Mouse (Mus musculus) natural killer cell, adult 2 months (primary cell): ENCODE measurements around the gene Clcnka.
A peak's percentile ranks its signal among the peaks of the same experiment; 100 is the strongest.

Experiments
- DNase-seq, 2 experiments: peaks; one replicate each; pipeline ENCODE4 v3.0.0; 2022; ENCODE audit warnings: low spot score in 2 of 2

The Clcnka gene

DNA sequence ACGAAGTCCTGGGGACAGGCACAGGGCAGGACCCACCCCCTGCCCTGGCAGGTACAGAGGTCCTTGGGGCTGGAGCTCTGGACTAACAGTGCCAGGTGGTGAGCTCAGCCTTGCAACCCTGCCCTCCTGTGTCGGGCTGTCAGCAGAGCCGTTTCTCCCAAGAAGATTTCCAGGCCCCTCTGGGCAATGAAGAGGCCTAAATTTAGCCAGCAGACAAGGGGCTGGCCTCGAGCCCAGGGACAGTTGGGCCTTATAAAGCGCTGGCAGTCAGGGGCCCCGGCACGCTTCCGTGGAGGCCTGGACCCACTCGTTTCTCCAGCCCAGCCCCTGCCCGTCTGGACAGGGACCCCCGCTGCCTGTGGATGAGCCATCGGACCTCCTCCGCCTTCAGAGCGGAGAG lies 22.9 kb upstream of the Clcnka start:
- DNase-seq: no peak

DNA sequence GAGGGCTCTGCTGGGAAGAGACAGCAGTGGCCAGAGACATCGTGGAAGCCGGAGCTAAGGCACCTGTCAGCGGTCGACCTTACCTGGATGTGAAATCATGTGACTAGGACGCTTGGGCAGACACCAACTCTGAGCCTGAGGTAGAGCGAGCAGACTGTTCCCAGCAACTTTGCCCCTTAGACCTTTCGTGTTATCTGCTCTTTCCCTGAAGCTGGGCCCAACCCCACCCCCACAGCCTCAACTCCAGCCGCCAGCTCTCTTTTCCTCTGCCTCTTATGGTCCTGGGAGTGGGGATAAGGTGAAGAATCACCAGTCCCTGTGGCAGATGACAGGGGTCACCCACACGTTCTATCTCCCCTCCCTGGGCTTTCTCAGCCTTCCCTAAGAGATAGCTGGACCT lies 22.4 kb upstream of the Clcnka start:
- DNase-seq: no peak

DNA sequence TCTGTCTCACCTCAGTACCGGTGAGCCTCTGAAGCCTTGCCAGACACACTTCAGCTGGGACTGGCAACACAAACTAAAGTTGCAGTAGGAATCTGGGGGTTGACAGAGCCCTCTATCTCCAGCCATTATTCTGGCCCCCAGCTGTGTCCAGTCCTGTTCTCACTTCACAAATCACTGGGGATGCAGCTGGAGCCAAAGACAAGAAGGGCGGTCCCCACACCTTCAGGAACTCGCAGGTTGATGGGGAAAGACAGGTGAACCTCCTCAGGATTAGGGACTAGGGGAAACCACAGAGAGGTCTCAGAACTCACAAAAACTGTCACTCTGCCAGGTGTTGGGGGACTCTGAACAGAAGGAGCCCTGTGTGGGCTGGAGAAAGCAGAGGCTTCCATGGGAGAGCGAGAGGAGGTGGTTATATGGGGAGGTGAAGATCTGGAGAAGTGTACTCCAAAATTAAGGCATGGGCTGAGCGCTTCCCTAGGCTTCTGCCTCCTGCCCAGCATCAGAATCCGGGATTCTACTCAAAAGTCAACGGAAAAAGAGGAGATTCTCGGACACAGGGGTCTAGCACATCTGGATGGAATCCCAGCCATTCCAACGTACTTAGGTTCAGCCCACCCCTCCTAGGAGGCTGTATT lies 21.8 kb upstream of the Clcnka start, which contains the start of gene Hspb7:
TSS of gene Hspb7 (plus strand) at position 588 of the 638 bp plus-strand sequence.
- DNase-seq: no peak

GRCm38 (mm10) chr4:141419398-141420191 lies 21.1 kb upstream of the Clcnka start:
- peak in 1 of 2 experiments; percentile 71 for DNase-seq

GRCm38 (mm10) chr4:141415924-141416323 lies 17.4 kb upstream of the Clcnka start, which contains the start of gene Clcnkb:
TSS of gene Clcnkb (minus strand) at chr4:141416014.
- no peak for DNase-seq

DNA sequence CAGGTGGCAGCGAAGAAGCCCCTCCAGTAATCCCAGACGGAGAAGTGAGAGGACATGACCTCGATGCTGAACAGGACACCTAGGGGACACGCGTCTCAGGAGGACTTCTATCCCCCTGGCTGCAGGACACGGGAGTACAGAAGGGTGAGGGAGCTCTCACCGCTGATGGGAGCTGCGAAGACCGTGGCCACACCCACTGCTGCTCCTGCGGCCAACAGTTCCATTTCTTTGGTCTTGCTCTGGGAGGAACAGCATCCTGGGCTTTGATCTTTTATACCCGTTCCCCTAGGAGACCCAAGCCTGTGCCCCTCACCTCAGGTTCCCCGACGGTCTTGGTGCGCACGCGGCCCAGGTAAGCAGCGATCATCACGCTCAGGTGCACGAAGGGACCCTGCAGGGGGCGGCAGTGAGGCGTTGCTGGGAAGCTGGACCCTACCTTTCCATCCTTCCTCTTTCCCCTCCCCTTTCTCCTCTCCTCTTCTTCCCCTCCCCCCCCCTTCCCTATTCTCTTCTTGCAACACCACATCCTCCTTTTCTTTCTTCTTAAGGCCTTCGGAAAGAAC lies 13.0 kb upstream of the Clcnka start:
- no peak for DNase-seq

GRCm38 (mm10) chr4:141408577-141408976 lies 10.1 kb upstream of the Clcnka start:
- no peak for DNase-seq

DNA sequence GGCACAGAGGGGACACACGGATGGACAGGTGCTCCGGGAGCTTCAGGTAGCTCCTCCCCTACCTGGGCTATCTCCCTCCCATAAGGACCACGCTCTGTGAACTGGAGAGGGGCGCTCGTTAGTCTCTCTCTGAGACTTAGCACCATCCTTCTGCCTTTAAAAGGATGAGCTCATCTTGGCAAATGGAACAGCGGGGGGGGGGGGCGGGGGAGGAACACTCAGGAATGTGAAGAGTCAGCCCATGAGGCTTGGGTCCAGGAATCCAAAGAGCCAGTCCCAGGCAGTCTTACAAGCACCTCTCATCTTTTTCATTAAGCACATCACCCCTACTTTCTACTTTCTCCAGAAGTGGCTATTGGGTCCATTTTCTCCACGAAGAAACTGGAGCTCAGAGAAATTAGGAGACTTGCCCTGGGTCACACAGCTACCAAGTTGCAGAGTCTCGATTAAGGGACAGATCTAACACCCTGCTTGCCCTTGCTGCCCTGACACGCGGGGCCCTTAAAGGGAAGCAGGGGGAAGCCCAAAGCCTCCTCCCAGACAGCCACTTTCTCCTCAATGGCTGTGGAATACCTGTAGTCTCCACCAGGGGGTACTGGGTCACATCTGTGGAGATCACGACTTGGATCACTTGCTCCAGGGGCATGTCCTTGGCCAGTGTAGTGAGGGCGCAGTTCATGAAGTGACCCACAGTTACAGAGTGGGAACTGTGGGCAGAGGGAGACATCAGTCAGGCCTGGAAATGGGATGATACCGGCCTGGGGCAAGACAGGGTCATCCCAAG lies 8.2 kb upstream of the Clcnka start:
- peak in 1 of 2 experiments; percentile 52 for DNase-seq

- no peak for DNase-seq
Measured at GRCm38 (mm10) chr4:141405314-141405622, 6.7 kb upstream of the Clcnka start.

DNA sequence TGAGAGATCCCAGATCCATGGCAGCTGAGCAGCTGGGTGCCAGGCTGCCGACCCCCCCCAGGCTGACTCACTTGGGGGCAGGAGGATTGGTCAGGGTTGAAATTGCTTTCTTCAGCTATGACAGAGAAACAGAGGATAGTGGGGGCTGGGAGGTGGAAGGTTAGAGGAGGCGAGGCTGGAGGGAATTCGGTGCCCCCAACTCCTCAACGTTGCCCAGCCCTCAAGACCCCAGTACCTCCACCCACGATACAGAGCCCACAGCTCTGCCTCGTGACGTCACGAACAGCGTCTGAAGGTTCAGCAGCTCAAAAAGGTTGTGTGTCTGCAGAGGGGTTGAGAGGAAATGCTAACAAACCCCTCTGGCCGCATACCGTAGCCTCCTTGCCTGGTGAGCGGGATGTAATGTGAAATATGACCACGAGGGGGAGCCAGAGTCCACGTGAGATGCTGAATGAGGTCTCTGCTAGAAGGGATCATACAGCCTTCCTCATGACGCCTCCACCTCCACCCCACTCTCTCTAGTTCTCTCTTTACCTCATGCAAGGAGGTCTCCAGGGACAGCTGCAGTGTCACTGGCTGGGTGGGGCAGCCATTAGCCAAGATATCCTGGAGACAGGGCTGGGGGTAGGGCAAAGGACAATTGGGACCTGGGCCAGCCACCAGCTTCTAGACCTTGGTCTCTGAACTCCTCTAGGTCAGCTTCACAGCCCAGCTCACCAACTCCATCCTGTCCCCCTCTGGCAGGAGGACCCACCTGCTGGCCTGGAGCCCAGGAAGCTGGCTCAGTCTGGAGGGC lies 6.2 kb upstream of the Clcnka start:
- DNase-seq: peak; percentile 74 to 88

GRCm38 (mm10) chr4:141400171-141400570 lies 1.6 kb upstream of the Clcnka start:
- no peak for DNase-seq

DNA sequence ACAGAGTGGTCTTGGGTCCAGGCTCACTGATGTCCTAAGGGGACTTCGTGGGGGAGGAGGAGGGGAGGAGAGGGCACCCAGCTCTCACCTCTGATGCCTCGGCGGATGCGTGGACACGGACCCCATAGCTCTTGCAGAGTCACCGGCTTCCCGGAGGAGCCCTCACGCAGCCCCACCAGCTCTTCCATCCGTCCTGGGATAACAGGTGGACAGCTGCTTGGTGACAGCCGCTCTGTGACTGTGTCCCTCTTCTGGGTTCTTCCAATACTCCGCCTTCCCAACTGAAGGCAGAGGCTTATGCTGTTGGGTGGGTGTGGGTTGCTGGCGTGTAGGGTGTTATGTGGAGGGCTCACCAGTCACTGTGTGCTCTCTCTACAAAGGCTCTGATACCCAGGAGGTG lies 663 bp downstream of the Clcnka start:
- DNase-seq: no peak

DNA sequence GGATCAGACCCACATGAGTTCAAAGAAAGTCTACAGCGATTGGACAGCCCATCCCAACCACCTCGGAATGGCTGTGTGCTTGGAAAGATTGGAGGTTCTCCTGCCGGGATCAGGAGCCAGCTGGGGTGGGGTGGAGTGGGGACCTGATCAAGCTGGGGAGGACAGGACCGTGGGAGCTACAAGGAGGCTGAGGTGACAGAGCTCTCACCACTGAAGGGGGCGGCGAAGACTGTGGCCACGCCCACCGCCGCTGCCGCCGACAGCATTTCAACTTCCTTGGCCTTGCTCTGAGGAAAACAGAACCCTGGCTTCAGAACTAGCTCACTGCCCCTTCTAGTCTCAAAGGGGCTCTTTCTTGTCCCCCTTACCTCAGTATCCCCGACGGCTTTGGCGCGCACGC lies 3.8 kb downstream of the Clcnka start:
- DNase-seq: no peak

GRCm38 (mm10) chr4:141391293-141391692 lies 7.2 kb downstream of the Clcnka start:
- no peak for DNase-seq

DNA sequence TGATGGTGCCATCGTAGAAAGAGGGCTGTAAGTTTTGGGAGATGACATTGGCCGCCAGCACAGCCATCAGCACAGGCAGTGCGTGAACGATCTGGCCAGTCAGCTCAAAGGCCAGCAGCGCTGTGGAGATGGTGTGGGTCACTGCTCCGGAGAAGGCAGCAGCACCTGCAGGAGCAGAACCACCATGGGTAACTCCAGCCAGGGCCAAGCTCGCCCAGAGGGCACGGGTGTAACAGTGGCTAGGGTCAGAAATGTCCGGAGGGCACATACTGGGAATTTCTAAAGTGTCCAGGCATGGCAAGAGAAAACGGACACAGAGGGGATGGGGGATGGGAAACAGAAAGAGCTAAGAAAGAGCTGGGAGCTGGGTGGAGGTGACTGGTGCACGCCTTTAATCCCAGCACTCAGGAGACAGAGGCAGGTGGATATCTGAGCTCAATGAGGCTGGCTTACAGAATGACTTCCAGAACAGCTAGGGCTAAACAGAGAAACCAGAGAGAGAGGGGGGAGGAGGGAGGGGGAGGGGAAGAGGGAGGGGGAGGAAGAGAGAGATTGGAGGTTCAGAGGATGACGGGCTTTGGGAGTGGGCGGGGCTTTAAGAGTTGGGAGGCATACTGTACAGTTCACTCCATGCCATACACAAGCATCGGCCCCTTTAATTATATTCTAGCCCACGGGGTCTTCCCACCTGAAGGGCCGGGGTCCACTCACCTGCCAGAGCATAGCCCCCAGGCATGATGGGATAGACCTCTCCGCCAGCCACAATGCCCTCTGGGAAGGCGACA lies 9.0 kb downstream of the Clcnka start:
- no peak for DNase-seq

DNA sequence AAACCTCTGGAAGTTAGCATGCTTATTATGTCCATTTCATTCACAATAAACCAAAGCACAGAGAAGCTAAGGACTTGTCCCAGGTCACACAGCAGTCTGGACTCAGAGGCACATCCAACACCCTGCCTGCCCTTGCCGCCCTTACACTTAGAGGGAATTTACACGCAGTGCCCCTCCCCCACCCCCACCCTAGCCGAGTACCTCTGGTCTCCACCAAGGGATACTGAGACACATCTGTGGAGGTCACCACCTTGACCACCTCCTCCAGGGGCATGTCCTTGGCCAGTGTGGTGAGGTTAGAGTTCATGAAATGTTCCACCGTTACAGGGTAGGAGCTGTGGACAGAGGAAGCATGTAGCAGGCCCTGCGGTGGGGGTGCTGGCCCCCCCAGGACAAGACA lies 10.6 kb downstream of the Clcnka start:
- DNase-seq: no peak

- peak; percentile 48 to 64 for DNase-seq
Measured at GRCm38 (mm10) chr4:141387093-141387784, 11.3 kb downstream of the Clcnka start.

GRCm38 (mm10) chr4:141386150-141386549 lies 12.4 kb downstream of the Clcnka start:
- no peak for DNase-seq

DNA sequence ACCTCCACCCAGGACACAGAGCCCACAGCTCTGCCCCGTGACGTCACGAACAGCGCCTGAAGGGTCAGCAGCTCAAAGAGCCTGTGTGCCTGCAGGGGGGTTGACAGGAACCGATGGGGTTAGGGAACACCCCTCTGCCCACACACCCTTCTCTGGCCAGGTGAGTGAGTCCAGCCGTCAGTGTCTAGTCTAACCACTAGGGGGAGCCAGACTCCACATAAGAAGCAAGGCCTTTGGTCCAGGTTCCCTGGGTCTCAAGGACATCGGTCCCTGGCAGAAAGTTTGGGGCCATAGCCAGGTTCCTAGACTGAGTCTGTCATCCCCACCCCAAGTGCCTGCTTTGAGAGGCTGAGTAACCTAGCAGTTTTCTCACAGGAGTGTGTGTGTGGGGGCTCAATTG lies 13.2 kb downstream of the Clcnka start:
- DNase-seq: peak; percentile 35 to 49

DNA sequence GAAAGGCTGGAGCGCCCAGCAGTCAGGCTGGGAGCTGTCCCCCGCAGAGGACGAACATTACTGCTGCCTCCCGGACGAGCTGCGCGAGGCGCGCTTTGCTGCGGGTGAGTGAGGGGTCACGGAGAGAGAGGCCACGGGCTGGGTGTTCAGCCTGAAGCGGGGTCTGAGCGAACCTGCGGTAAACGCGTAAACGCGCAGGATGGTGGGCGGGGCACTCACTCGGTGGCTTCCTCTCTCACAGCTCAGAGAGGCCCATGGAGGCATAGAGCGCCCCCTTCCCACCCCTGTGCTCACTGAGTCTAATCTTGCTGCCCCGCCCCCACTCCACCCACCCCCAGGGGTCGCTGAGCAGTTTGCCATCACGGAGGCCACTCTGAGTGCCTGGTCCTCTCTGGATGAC lies 16.1 kb downstream of the Clcnka start:
- DNase-seq: no peak
